Mouse (Mus musculus) MEL (cell line): Measurements from ENCODE around the gene Sv2c.

ENCODE experiments used
- BHLHE40 ChIP-seq: IDR thresholded peaks from 2 replicates; pipeline ENCODE4 v1.6.1; 2012; ENCODE audit warnings: low read depth, mild to moderate bottlenecking, inconsistent platforms, low read length, improper control_type of control experiment, borderline replicate concordance
- MXI1 ChIP-seq: IDR thresholded peaks from 2 replicates; pipeline ENCODE4 v1.6.1; 2011; ENCODE audit warnings: mild to moderate bottlenecking, low read depth, low read length, improper control_type of control experiment
- NRF1 ChIP-seq: IDR thresholded peaks from 2 replicates; pipeline ENCODE4 v1.6.1; 2014; ENCODE audit warnings: low read depth, mild to moderate bottlenecking, inconsistent platforms, low read length, improper control_type of control experiment, moderate library complexity; ENCODE audit not compliant: poor library complexity, insufficient read depth, severe bottlenecking
- POLR2A ChIP-seq, 2 experiments: IDR thresholded peaks; 2 replicates each; pipeline ENCODE4 v1.6.1; 2011 to 2012; ENCODE audit warnings: low read length in 2 of 2, mild to moderate bottlenecking in 2 of 2, control low read depth in 1 of 2, improper control_type of control experiment in 1 of 2, low read depth in 1 of 2, moderate library complexity in 1 of 2; ENCODE audit not compliant: control insufficient read depth in 1 of 2, insufficient read depth in 1 of 2, poor library complexity in 1 of 2

GRCm38 (mm10) chr13:96129081-96129480, 3.3 kb downstream of the Sv2c start:
- TF ChIP-seq POLR2A (IDR thresholded peaks at IDR 0.05; ENCODE audit: control insufficient read depth in 1 of 2, insufficient read depth in 1 of 2, low read depth in 1 of 2, low read length in 2 of 2, poor library complexity in 1 of 2), result no peak
- TF ChIP-seq BHLHE40, result no peak
- no peak for TF ChIP-seq MXI1
- TF ChIP-seq NRF1, result no peak
